Mouse (Mus musculus): ENCODE measurements at regions not wholly inside any gene's neighbourhood (a gene's known extent, or its start where the extent isn't known, plus 50 kb on each side); places are given as distances from the start of the nearest gene placed in this dataset.

DNA sequence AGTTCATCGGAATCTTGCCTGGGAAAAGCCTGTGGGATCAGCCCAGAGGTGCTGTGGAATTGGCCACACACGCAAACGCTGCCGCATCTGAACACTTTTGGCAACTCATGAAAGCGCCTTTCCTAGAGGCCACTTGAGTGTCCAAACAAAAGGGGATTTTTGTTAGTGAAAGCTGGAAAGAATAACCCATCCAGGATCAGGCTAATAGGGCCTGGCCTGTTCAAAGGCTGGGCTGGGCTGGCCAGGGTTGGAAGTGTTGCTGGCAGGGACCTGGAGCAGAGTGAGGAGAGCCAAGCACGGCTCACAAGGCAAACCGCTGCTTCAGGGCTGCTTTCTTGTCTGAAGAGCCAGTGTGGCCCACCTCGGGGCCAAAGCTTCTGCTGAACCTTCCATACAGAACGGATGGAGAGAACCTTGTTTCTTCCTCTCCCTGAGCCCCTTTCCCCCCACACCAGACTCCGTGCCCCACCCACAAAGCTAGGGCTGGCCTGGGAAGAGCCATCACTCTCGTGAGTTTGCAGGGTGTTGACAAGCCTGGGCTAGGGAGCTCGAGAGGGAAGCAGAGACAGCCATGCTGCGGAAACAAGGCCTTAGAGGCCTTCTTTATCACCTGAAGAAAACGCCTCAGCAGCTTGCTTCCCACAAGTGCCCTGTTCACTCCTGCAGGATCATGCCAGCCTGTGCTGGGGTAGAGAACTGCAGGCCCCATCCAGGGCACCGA lies 459.5 kb downstream of the Ccdc171 start:
- H3K4me1 ChIP-seq (ENCODE audit: control insufficient read depth, insufficient read depth, low read depth, low read length) = no peaks in the 10 kb centered on the region
- no peak overlapping the region for H3K4me2 ChIP-seq (ENCODE audit: low read length)
- H3K36me3 ChIP-seq (ENCODE audit: control insufficient read depth, insufficient read depth, low read length) = no peaks in the 10 kb centered on the region
- no peak overlapping the region for H3K9ac ChIP-seq (ENCODE audit: low read depth, low read length)
- no peak overlapping the region for H3K4me3 ChIP-seq (ENCODE audit: low read length)
- peak; percentile 87 for ATAC-seq
- H3K9me3 ChIP-seq (ENCODE audit: control insufficient read depth, low read length) = no peaks in the 10 kb centered on the region
- H3K27me3 ChIP-seq (replicated peaks; ENCODE audit: control insufficient read depth, insufficient read depth, low read length) = no peaks in the 10 kb centered on the region
- no peak overlapping the region for H3K27ac ChIP-seq (ENCODE audit: low read depth, low read length)
- whole genome bisulfite sequencing = 78% methylated on average over 15 of the region's 15 CpGs

DNA sequence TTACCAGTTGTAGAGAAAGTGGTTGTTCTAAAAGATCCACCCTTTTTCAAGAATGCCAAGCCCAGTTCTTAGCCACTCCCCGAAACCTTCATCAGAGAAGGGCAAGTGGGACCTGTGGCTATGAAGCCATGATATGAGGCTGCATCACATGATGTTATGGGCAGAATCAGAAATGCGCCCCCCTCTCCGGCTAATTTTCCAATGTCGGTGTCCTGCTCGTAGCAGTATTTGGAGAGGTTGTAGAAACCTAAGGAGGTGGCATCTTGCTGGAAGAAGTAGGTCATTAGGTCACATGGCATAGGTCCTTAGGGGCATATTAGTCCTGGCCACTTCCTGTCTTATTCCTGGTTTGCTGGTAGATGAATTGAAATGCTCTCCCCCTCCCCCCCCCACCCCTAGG lies 460.1 kb downstream of the Ccdc171 start:
- no peaks in the 10 kb centered on the region for H3K27me3 ChIP-seq (replicated peaks; ENCODE audit: control insufficient read depth, insufficient read depth, low read length)
- ATAC-seq = no peak
- H3K4me2 ChIP-seq (ENCODE audit: low read length) = no peak overlapping the region
- H3K4me1 ChIP-seq (ENCODE audit: control insufficient read depth, insufficient read depth, low read depth, low read length) = peaks cover 3% of the 10 kb centered on the region
- no peak overlapping the region for H3K27ac ChIP-seq (ENCODE audit: low read depth, low read length)
- no peaks in the 10 kb centered on the region for H3K36me3 ChIP-seq (ENCODE audit: control insufficient read depth, insufficient read depth, low read length)
- H3K4me3 ChIP-seq (ENCODE audit: low read length) = no peak overlapping the region
- WGBS = 98% methylated on average over 5 of the region's 5 CpGs
- no peaks in the 10 kb centered on the region for H3K9me3 ChIP-seq (ENCODE audit: control insufficient read depth, low read length)
- no peak overlapping the region for H3K9ac ChIP-seq (ENCODE audit: low read depth, low read length)

DNA sequence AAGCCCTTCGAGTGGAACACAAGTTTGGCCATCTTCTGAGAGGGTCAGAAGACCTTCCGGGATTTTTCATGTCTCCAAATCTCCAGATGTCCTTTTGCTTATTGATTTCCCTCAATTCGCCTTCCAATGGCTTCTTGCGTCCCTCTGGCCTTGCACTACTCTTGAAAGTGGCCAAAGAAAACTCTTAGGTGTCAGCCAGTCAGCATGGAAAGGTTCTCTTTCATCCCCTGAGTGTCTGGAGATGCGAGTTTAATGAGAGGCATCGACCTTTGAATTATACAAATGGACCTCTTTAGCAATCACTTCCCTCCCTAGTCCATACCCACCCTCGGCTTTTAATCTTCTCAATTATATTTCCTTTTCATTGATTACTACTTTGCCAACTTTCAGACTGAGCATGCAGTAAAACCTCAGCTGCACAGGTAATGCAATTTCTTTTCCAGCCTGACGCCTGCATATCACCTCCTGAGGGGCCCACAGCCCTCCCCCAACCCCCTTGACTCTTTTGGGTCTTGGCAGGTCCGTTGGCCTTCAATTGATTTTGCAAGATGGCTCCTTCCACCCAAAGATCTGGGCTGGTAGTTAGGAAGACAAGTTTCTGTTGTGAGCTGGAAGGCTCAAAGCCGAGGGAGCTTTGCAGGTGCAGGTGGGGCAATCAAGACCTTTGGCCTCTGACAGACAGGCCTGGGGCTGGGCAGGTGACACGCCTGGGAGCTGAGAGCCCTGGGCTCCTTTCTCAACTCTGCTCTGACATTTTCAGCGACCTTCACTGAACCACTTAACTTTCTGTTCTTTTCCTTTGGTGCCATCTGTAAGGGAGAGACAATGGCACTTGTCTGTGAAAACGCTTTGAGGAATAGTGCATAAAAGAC lies 461.8 kb downstream of the Ccdc171 start:
- ATAC-seq = no peak
- H3K36me3 ChIP-seq (ENCODE audit: control insufficient read depth, insufficient read depth, low read length) = no peaks in the 10 kb centered on the region
- H3K27ac ChIP-seq (ENCODE audit: low read depth, low read length) = no peak overlapping the region
- H3K4me1 ChIP-seq (ENCODE audit: control insufficient read depth, insufficient read depth, low read depth, low read length) = peaks cover 3% of the 10 kb centered on the region
- 76% methylated on average over 13 of the region's 13 CpGs for WGBS
- no peaks in the 10 kb centered on the region for H3K9me3 ChIP-seq (ENCODE audit: control insufficient read depth, low read length)
- no peak overlapping the region for H3K4me3 ChIP-seq (ENCODE audit: low read length)
- H3K9ac ChIP-seq (ENCODE audit: low read depth, low read length) = no peak overlapping the region
- H3K27me3 ChIP-seq (replicated peaks; ENCODE audit: control insufficient read depth, insufficient read depth, low read length) = no peaks in the 10 kb centered on the region
- no peak overlapping the region for H3K4me2 ChIP-seq (ENCODE audit: low read length)

DNA sequence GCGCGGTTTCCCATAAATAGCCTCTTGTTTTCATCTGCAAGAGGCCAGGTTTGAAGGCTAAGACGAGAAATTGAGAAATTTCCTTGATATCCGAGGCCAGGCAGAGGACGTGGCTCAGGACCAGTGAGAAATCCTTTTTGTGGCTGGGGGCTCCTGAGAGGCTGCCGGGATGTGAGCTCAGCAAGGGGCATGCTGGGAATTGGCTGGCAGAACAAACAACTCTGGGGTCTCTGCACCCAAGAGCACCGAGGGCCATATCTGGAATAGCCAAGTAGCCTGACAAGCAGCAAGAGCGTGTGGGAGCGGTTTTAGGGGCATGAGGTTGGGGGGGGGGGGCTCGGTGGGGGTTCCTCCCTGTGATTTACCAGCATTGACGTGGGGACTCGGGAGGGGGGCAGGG lies 462.5 kb downstream of the Ccdc171 start:
- Histone ChIP-seq H3K9me3 (ENCODE audit: control insufficient read depth, low read length) (no peaks in the 10 kb centered on the region), H3K27me3 (replicated peaks; ENCODE audit: control insufficient read depth, insufficient read depth, low read length) (no peaks in the 10 kb centered on the region), H3K4me1 (ENCODE audit: control insufficient read depth, insufficient read depth, low read depth, low read length) (peaks cover 3% of the 10 kb centered on the region), H3K4me2 (ENCODE audit: low read length) (no peak overlapping the region), H3K9ac (ENCODE audit: low read depth, low read length) (no peak overlapping the region), H3K36me3 (ENCODE audit: control insufficient read depth, insufficient read depth, low read length) (no peaks in the 10 kb centered on the region), H3K4me3 (ENCODE audit: low read length) (no peak overlapping the region), H3K27ac (ENCODE audit: low read depth, low read length) (no peak overlapping the region)
- ATAC-seq = no peak
- 46% methylated on average over 12 of the region's 12 CpGs for WGBS

DNA sequence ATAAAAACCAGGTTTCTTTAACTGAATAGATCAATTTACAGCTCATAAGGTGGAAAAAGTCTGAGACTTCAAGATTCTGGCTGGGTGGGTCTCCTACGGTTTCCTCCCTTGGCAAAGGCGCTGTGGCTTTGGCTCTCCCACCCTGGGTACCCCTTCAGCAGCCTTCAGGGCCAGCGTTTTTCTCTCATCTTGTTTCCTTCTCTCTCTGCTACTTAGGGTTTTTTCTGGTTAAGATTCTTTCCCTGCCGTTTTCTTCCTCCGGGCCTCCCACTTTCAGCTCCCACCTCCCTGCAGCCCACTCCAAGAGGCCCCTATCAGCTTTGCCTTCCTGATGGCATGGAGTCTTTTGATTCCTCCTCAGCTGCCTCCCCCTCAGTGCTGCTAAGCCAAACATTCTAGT lies 463.0 kb downstream of the Ccdc171 start:
- no peak overlapping the region for H3K4me3 ChIP-seq (ENCODE audit: low read length)
- H3K27ac ChIP-seq (ENCODE audit: low read depth, low read length) = no peak overlapping the region
- H3K9ac ChIP-seq (ENCODE audit: low read depth, low read length) = no peak overlapping the region
- peaks cover 3% of the 10 kb centered on the region for H3K4me1 ChIP-seq (ENCODE audit: control insufficient read depth, insufficient read depth, low read depth, low read length)
- H3K36me3 ChIP-seq (ENCODE audit: control insufficient read depth, insufficient read depth, low read length) = no peaks in the 10 kb centered on the region
- ATAC-seq = no peak
- no peak overlapping the region for H3K4me2 ChIP-seq (ENCODE audit: low read length)
- no peaks in the 10 kb centered on the region for H3K9me3 ChIP-seq (ENCODE audit: control insufficient read depth, low read length)
- no peaks in the 10 kb centered on the region for H3K27me3 ChIP-seq (replicated peaks; ENCODE audit: control insufficient read depth, insufficient read depth, low read length)
- 54% methylated on average over 5 of the region's 5 CpGs for WGBS

DNA sequence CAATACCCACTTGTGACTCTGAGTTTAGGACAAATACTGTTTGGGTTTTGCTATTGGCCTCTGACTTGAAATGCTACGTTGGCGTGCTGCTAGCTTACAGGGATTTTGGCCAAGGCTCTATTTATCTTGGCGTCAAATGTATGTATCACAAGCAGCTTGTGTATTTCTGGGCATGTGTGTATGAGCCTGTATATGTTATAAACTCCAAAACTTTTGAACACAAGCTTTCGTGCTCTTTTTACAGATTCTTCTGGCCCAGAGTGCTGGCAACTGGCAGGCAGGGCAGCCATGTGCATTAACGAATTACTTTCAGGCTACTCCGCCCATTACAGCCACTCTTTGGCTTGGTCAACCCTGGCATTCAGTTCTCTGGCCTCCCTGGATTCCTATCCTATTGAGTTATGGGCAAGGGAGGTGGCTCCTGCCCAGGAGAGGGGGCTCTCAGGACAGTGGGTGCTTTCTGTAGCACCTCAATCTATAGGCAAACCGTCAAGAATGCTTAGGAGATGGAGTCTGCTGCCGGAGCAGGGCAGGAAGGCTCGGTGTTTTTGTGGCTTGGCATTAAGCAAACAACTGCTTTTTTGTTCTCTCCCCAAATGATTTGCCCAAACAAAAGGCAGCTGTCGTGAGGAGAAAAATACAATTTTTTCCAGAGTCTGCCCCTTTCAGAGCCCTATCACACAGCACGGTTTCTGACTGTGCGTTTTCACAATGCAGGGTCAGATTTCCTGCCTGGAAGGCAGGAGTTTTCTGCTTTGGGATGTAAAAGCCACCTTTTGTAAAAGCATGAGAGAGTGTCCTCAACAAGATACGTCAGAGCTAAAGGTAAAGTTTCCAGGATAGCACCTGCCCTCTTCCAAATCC lies 465.0 kb downstream of the Ccdc171 start:
- ATAC-seq = no peak

DNA sequence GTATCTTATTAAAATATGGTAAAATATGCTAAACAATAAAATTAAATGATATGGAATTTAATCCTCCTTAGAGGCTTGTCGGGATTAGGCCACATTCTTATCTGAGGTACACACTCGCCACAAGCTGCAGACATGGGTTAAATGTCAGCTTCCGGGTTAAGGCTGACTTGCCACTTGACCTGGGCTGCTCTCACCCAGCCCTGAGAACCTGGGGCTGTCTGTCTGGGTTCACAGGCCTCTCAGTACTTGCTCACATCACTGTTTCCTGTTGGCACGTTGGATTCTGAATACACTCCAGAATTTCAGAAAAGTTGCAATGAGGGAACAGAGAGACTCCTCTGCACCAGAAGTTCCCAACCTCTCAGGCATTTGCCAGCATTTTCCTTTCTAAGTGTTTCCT lies 465.9 kb downstream of the Ccdc171 start:
- no peak overlapping the region for H3K4me3 ChIP-seq (ENCODE audit: low read length)
- WGBS = 48% methylated on average over 4 of the region's 4 CpGs
- no peak overlapping the region for H3K4me2 ChIP-seq (ENCODE audit: low read length)
- H3K27ac ChIP-seq (ENCODE audit: low read depth, low read length) = no peak overlapping the region
- H3K9me3 ChIP-seq (ENCODE audit: control insufficient read depth, low read length) = no peaks in the 10 kb centered on the region
- H3K27me3 ChIP-seq (replicated peaks; ENCODE audit: control insufficient read depth, insufficient read depth, low read length) = no peaks in the 10 kb centered on the region
- H3K4me1 ChIP-seq (ENCODE audit: control insufficient read depth, insufficient read depth, low read depth, low read length) = peaks cover 3% of the 10 kb centered on the region
- ATAC-seq = no peak
- no peak overlapping the region for H3K9ac ChIP-seq (ENCODE audit: low read depth, low read length)
- H3K36me3 ChIP-seq (ENCODE audit: control insufficient read depth, insufficient read depth, low read length) = no peaks in the 10 kb centered on the region

More for the DNA sequence above, 465.0 kb downstream of the Ccdc171 start:
- Histone ChIP-seq H3K27ac (ENCODE audit: low read depth, low read length) (no peak overlapping the region), H3K4me1 (ENCODE audit: control insufficient read depth, insufficient read depth, low read depth, low read length) (peaks cover 3% of the 10 kb centered on the region), H3K9me3 (ENCODE audit: control insufficient read depth, low read length) (no peaks in the 10 kb centered on the region), H3K4me3 (ENCODE audit: low read length) (no peak overlapping the region), H3K27me3 (replicated peaks; ENCODE audit: control insufficient read depth, insufficient read depth, low read length) (no peaks in the 10 kb centered on the region), H3K9ac (ENCODE audit: low read depth, low read length) (no peak overlapping the region), H3K36me3 (ENCODE audit: control insufficient read depth, insufficient read depth, low read length) (no peaks in the 10 kb centered on the region), H3K4me2 (ENCODE audit: low read length) (no peak overlapping the region)
- WGBS = 39% methylated on average over 13 of the region's 13 CpGs

DNA sequence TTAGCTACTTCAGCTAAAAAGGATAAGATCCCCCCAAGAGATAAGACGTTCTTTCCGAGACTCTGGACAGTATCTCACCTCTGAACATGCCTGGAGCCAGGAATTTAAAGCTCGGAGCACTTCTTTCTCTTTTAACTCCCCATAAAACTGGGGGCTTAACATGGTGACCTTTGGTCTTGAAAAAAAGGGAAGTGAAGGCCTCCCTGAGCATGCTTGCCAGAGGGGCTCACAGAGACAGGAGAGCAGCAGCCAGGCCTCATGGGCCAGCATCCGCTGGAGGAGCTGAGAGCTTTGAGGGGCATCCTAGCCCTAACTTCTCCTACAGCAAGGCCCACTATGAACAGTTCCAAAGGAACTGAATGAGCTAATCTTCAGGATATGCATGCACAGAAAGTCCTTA lies 471.7 kb downstream of the Ccdc171 start:
- no peaks in the 10 kb centered on the region for H3K4me1 ChIP-seq (ENCODE audit: control insufficient read depth, insufficient read depth, low read depth, low read length)
- H3K9me3 ChIP-seq (ENCODE audit: control insufficient read depth, low read length) = no peaks in the 10 kb centered on the region
- no peaks in the 10 kb centered on the region for H3K36me3 ChIP-seq (ENCODE audit: control insufficient read depth, insufficient read depth, low read length)
- no peak overlapping the region for H3K4me2 ChIP-seq (ENCODE audit: low read length)
- H3K27ac ChIP-seq (ENCODE audit: low read depth, low read length) = no peak overlapping the region
- no peak for ATAC-seq
- H3K9ac ChIP-seq (ENCODE audit: low read depth, low read length) = no peak overlapping the region
- no peaks in the 10 kb centered on the region for H3K27me3 ChIP-seq (replicated peaks; ENCODE audit: control insufficient read depth, insufficient read depth, low read length)
- no peak overlapping the region for H3K4me3 ChIP-seq (ENCODE audit: low read length)
- WGBS = 84% methylated on average over 4 of the region's 4 CpGs

DNA sequence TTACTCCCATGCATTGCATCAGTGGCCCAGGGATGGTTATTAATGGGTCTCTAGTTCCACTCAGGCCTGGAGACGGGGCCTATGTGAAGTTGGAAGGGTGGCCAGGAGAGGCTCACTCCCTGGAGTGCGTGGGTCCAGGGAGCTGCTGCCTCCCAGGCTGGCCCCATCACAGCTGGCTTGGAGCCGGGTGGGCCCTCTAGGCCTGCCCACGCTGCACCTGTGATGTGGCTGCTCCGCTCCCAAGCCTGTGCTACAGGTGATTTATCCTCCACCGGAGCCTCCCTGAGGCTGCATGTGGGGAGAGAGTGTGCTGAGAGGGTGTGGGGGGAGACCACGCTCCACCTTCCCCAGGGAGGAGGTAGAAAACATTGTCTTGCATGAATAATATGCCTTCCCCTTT lies 476.3 kb downstream of the Ccdc171 start:
- Histone ChIP-seq H3K27ac (ENCODE audit: low read depth, low read length) (no peak overlapping the region), H3K9ac (ENCODE audit: low read depth, low read length) (no peak overlapping the region), H3K4me1 (ENCODE audit: control insufficient read depth, insufficient read depth, low read depth, low read length) (no peaks in the 10 kb centered on the region), H3K9me3 (ENCODE audit: control insufficient read depth, low read length) (no peaks in the 10 kb centered on the region), H3K36me3 (ENCODE audit: control insufficient read depth, insufficient read depth, low read length) (no peaks in the 10 kb centered on the region), H3K27me3 (replicated peaks; ENCODE audit: control insufficient read depth, insufficient read depth, low read length) (no peaks in the 10 kb centered on the region), H3K4me3 (ENCODE audit: low read length) (no peak overlapping the region), H3K4me2 (ENCODE audit: low read length) (no peak overlapping the region)
- 79% methylated on average over 7 of the region's 7 CpGs for WGBS
- no peak for ATAC-seq
